Mouse (Mus musculus): ENCODE results near the gene Hba-a2. TPM values are rescaled to one million over a fixed set of nuclear protein-coding genes. Genes with fewer than 3 reads are reported as not detected.

Hba-a2 gene
- polyA plus RNA-seq, 1 experiment from 2014 or later = 18,270 TPM

DNA sequence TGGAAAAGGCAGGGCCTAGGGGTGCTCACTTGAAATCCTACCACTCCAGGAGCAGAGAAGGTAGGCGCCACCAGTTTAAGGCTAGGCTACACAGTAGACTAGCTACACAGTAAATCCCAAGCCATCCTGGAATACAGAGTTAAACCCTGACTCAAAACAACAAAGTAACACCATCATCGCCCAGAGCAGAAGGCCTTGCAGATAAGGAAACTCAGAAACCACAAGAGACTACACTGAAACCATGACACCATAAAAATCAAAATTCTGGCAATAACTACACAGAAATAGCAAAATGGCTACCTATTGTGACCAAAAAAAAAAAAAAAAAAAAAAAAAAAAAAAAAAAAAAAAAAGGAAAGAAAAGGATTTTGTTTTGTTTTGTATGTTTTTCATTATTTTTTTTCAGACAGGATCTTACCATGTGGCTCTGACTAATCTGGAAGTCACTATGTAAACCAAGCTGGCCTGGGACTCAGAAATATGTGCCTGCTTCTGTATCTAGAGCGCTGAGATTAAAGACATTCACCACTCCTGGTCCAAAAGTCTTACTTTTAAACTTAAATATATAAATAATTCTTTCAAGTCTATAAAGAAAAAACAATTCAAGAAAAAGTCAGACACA, 31.1 kb upstream of the Hba-a2 start:
- H3K9ac ChIP-seq (ENCODE audit: low read depth, low read length) = no peak overlapping the region
- WGBS = 88% methylated on average over 3 of the region's 3 CpGs
- no peak overlapping the region for H3K27ac ChIP-seq (replicated peaks; ENCODE audit: low read depth, low read length)
- ATAC-seq (ENCODE audit: low read depth) (no peak), DNase-seq (ENCODE audit: low spot score) (no peak)
- H3K4me3 ChIP-seq (ENCODE audit: low read depth, low read length) = no peak overlapping the region
- H3K4me2 ChIP-seq (ENCODE audit: low read depth, low read length) = no peak overlapping the region
- H3K36me3 ChIP-seq (ENCODE audit: control insufficient read depth, insufficient read depth, low read length) = peaks cover 18% of the 10 kb centered on the region
- H3K27me3 ChIP-seq (replicated peaks; ENCODE audit: control insufficient read depth, insufficient read depth, low read length) = no peaks in the 10 kb centered on the region
- peaks cover 5% of the 10 kb centered on the region for H3K4me1 ChIP-seq (ENCODE audit: control insufficient read depth, insufficient read depth, low read length)
- H3K9me3 ChIP-seq (ENCODE audit: control insufficient read depth, low read length) = no peaks in the 10 kb centered on the region

DNA sequence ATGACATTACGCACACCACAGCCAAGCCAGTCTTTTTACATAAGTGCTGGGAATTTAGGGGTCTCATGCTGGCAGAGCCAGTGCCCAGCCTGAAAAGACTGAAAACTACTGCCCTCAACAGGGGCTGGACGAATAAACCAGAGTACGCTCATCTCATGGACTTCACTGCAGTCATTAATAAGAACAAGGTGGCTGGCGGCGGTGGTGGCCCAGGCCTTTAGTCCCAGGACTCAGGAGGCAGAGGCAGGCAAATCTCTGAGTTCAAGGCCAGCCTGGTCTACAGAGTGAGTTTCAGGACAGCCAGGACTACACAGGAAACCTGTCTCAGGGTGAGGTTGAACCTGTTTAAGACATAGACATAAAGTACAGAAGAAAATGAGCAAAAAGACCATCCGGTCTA, 30.1 kb upstream of the Hba-a2 start:
- Histone ChIP-seq H3K4me1 (ENCODE audit: control insufficient read depth, insufficient read depth, low read length) (peaks cover 5% of the 10 kb centered on the region), H3K9ac (ENCODE audit: low read depth, low read length) (no peak overlapping the region), H3K36me3 (ENCODE audit: control insufficient read depth, insufficient read depth, low read length) (0 out of 2 replicates have a peak, but pooled peaks cover 9% of the 10 kb centered on the region), H3K9me3 (ENCODE audit: control insufficient read depth, low read length) (no peaks in the 10 kb centered on the region), H3K4me2 (ENCODE audit: low read depth, low read length) (no peak overlapping the region), H3K27ac (replicated peaks; ENCODE audit: low read depth, low read length) (no peak overlapping the region), H3K27me3 (replicated peaks; ENCODE audit: control insufficient read depth, insufficient read depth, low read length) (no peaks in the 10 kb centered on the region), H3K4me3 (ENCODE audit: low read depth, low read length) (no peak overlapping the region)
- DNase-seq (ENCODE audit: low spot score) (no peak), ATAC-seq (ENCODE audit: low read depth) (no peak)
- WGBS = 92% methylated on average over 6 of the region's 6 CpGs

- WGBS = 23% methylated on average over 6 of the region's 6 CpGs
- Histone ChIP-seq H3K36me3 (ENCODE audit: control insufficient read depth, insufficient read depth, low read length) (0 out of 2 replicates have a peak, but pooled peaks cover 5% of the 10 kb centered on the region), H3K9me3 (ENCODE audit: control insufficient read depth, low read length) (no peaks in the 10 kb centered on the region), H3K27me3 (replicated peaks; ENCODE audit: control insufficient read depth, insufficient read depth, low read length) (no peaks in the 10 kb centered on the region), H3K4me3 (ENCODE audit: low read depth, low read length) (peak overlapping the region; percentile 79), H3K9ac (ENCODE audit: low read depth, low read length) (peak overlapping the region; percentile 90), H3K27ac (replicated peaks; ENCODE audit: low read depth, low read length) (peak overlapping the region; percentile 93), H3K4me2 (ENCODE audit: low read depth, low read length) (peak overlapping the region; percentile 62), H3K4me1 (ENCODE audit: control insufficient read depth, insufficient read depth, low read length) (peaks cover 5% of the 10 kb centered on the region)
- no peak for DNase-seq (ENCODE audit: low spot score)
- ATAC-seq (ENCODE audit: low read depth) = no peak
Measured at GRCm38 (mm10) chr11:32266776-32267175, 29.5 kb upstream of the Hba-a2 start.

DNA sequence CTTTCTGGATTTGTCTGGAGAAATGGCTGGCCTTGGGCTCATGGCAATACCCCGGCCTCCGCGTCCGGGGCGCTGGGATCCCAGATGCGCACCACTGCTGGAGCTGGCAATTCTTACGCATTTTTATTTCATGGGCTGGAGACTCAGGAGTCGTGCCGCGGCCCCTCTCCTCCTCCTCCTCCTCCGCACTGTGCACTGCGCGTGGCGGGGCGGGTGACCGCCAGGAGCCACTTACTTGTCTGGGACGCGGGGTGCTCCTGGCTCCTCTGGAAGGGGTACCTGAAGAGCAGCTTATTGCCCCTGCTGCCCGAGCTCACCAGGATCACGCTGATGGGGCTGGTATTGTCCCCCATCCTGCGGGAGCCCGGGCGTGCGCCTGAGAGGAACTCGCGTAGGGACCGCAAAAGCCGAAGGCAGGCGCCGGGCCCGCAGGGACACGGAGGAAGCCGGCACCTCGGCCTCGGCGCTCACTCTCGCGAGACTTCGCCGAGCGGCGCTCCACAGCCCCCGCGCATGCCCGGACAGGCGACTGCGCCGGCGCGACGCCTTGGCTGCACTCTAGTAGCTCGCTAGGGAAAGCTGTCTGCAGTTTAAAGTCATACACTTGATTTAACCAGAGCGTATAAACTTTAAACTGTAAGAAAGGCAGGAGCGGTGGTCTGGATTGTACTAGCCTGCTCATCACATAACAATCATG, 29.0 kb upstream of the Hba-a2 start, which contains the start of gene Nprl3:
Gene Nprl3, minus strand, starts transcription at position 520 of the 697 bp plus-strand sequence.
- Histone ChIP-seq H3K36me3 (ENCODE audit: control insufficient read depth, insufficient read depth, low read length) (no peaks in the 10 kb centered on the region), H3K4me3 (ENCODE audit: low read depth, low read length) (peak within 1 kb of the TSS; percentile 79), H3K4me2 (ENCODE audit: low read depth, low read length) (peak within 1 kb of the TSS; percentile 62), H3K9me3 (ENCODE audit: control insufficient read depth, low read length) (no peaks in the 10 kb centered on the region), H3K9ac (ENCODE audit: low read depth, low read length) (peak within 1 kb of the TSS; percentile 90), H3K4me1 (ENCODE audit: control insufficient read depth, insufficient read depth, low read length) (peaks cover 5% of the 10 kb centered on the region), H3K27ac (replicated peaks; ENCODE audit: low read depth, low read length) (peak within 1 kb of the TSS; percentile 93), H3K27me3 (replicated peaks; ENCODE audit: control insufficient read depth, insufficient read depth, low read length) (no peaks in the 10 kb centered on the region)
- ATAC-seq (ENCODE audit: low read depth) (peak; percentile 100), DNase-seq (ENCODE audit: low spot score) (peak; percentile 97)
- WGBS = under 1% methylated on average over 45 of the region's 54 CpGs

- Histone ChIP-seq H3K4me1 (ENCODE audit: control insufficient read depth, insufficient read depth, low read length) (peaks cover 5% of the 10 kb centered on the region), H3K4me2 (ENCODE audit: low read depth, low read length) (peak overlapping the region; percentile 62), H3K9ac (ENCODE audit: low read depth, low read length) (peak overlapping the region; percentile 90), H3K9me3 (ENCODE audit: control insufficient read depth, low read length) (no peaks in the 10 kb centered on the region), H3K27ac (replicated peaks; ENCODE audit: low read depth, low read length) (peak overlapping the region; percentile 93), H3K36me3 (ENCODE audit: control insufficient read depth, insufficient read depth, low read length) (no peaks in the 10 kb centered on the region), H3K4me3 (ENCODE audit: low read depth, low read length) (peak overlapping the region; percentile 79), H3K27me3 (replicated peaks; ENCODE audit: control insufficient read depth, insufficient read depth, low read length) (no peaks in the 10 kb centered on the region)
- ATAC-seq (ENCODE audit: low read depth) (no peak), DNase-seq (ENCODE audit: low spot score) (no peak)
- 18% methylated on average over 4 of the region's 5 CpGs for WGBS
Measured at GRCm38 (mm10) chr11:32267964-32268363, 28.3 kb upstream of the Hba-a2 start.

GRCm38 (mm10) chr11:32268952-32269351, 27.3 kb upstream of the Hba-a2 start:
- H3K27me3 ChIP-seq (replicated peaks; ENCODE audit: control insufficient read depth, insufficient read depth, low read length) = no peaks in the 10 kb centered on the region
- H3K36me3 ChIP-seq (ENCODE audit: control insufficient read depth, insufficient read depth, low read length) = no peaks in the 10 kb centered on the region
- H3K9ac ChIP-seq (ENCODE audit: low read depth, low read length) = no peak overlapping the region
- no peaks in the 10 kb centered on the region for H3K9me3 ChIP-seq (ENCODE audit: control insufficient read depth, low read length)
- H3K4me1 ChIP-seq (ENCODE audit: control insufficient read depth, insufficient read depth, low read length) = peaks cover 5% of the 10 kb centered on the region
- ATAC-seq (ENCODE audit: low read depth) (no peak), DNase-seq (ENCODE audit: low spot score) (no peak)
- no peak overlapping the region for H3K27ac ChIP-seq (replicated peaks; ENCODE audit: low read depth, low read length)
- no peak overlapping the region for H3K4me3 ChIP-seq (ENCODE audit: low read depth, low read length)
- no peak overlapping the region for H3K4me2 ChIP-seq (ENCODE audit: low read depth, low read length)
- WGBS = 79% methylated on average over 5 of the region's 5 CpGs

- no peak for ATAC-seq (ENCODE audit: low read depth)
- no peak overlapping the region for H3K4me3 ChIP-seq (ENCODE audit: low read depth, low read length)
- no peaks in the 10 kb centered on the region; the same call in 1 of the 2 replicates for H3K4me1 ChIP-seq (ENCODE audit: control insufficient read depth, insufficient read depth, low read length)
- H3K9me3 ChIP-seq (ENCODE audit: control insufficient read depth, low read length) = no peaks in the 10 kb centered on the region
- no peaks in the 10 kb centered on the region for H3K27me3 ChIP-seq (replicated peaks; ENCODE audit: control insufficient read depth, insufficient read depth, low read length)
- no peak overlapping the region for H3K27ac ChIP-seq (replicated peaks; ENCODE audit: low read depth, low read length)
- no peak overlapping the region for H3K9ac ChIP-seq (ENCODE audit: low read depth, low read length)
- WGBS = 43% methylated on average over 4 of the region's 4 CpGs
- no peak for DNase-seq (ENCODE audit: low spot score)
- no peaks in the 10 kb centered on the region for H3K36me3 ChIP-seq (ENCODE audit: control insufficient read depth, insufficient read depth, low read length)
- H3K4me2 ChIP-seq (ENCODE audit: low read depth, low read length) = no peak overlapping the region
Measured at GRCm38 (mm10) chr11:32271178-32271577, 25.1 kb upstream of the Hba-a2 start.

DNA sequence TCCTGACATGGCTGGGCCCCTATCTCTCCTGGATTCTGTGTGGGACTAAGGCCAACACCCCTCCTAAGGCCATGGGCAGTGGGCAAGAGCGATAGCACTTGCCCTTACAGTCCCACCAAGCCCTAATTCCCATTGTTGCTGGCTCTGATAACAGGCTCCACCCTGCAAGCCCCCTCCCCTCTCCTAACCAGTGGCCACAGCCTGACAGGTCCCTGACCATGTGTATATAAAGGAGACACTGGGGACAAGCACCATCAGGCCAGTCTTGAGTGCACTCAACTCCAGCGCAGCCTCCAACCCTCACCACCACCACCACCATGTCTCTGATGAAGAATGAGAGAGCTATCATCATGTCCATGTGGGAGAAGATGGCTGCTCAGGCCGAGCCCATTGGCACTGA, 19.9 kb upstream of the Hba-a2 start, which contains the start of gene Hba-x:
Gene Hba-x, plus strand, starts transcription at position 54 of the 400 bp plus-strand sequence.
- Histone ChIP-seq H3K4me2 (ENCODE audit: low read depth, low read length) (no peak within 1 kb of the TSS), H3K9ac (ENCODE audit: low read depth, low read length) (no peak within 1 kb of the TSS), H3K9me3 (ENCODE audit: control insufficient read depth, low read length) (no peaks in the 10 kb centered on the region), H3K4me1 (ENCODE audit: control insufficient read depth, insufficient read depth, low read length) (no peaks in the 10 kb centered on the region), H3K36me3 (ENCODE audit: control insufficient read depth, insufficient read depth, low read length) (no peaks in the 10 kb centered on the region), H3K4me3 (ENCODE audit: low read depth, low read length) (no peak within 1 kb of the TSS), H3K27me3 (replicated peaks; ENCODE audit: control insufficient read depth, insufficient read depth, low read length) (peaks cover 4% of the 10 kb centered on the region), H3K27ac (replicated peaks; ENCODE audit: low read depth, low read length) (no peak within 1 kb of the TSS)
- no peak for ATAC-seq (ENCODE audit: low read depth)
- WGBS = 75% methylated on average over 3 of the region's 3 CpGs
- no peak for DNase-seq (ENCODE audit: low spot score)
